21 mouse cellular contexts compared by ENCODE assay signal in the genomic region with DNA sequence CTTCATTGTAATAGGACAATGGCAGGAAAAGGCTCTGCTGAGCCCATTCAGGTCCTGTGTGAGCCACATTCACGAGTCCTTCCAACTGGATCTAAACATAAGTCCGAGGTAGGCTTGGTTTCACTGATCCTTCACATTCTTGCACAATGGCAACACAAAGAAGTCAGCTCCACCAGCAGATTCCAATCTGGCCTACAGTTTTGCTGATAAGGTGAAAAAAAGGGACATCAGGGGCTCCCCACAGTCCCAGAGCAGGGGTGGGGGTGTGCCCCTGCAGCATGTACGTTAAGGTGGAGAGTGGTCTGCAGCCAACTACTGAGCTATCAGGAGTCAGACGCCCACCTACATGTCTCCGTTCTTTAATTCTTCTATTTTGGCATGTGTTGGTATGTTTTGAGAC. TPM values are rescaled to one million over a fixed set of nuclear protein-coding genes. Genes with fewer than 3 reads are reported as not detected.
A peak's percentile ranks its signal among the peaks of the same experiment; 100 is the strongest.
DNase-seq lines count a peak whose midpoint lies in the region; ATAC-seq and TF ChIP-seq lines count a peak whose summit lies in the region.
"Had no signal": no experiment of that assay in that cellular context is flagged by ENCODE, and none has a peak within 500 bp of the region (broad histone marks: within the 10 kb centered on the region; RNA-seq: fewer than 3 reads in every experiment).

No protein-coding gene starts in this region.

- no peak for TF ChIP-seq POLR2A in bone marrow, adult 2 months (IDR thresholded peaks at IDR 0.05; ENCODE audit: borderline replicate concordance, control insufficient read depth, low read depth, low read length)

- H3K4me1 ChIP-seq in heart, embryonic 10.5 days = peaks cover 74% of the 10 kb centered on the region
- H3K4me1 ChIP-seq in bone marrow, adult 2 months (ENCODE audit: control insufficient read depth, insufficient read depth, low read length) = peaks cover 10% of the 10 kb centered on the region
- peaks cover 98% of the 10 kb centered on the region for H3K4me1 ChIP-seq in liver, embryonic 13.5 days (replicated peaks)

- TF ChIP-seq CTCF in layer of hippocampus, adult 2 months (conservative IDR thresholded peaks at IDR 0.05) = no peak
- no peak for TF ChIP-seq CTCF in bone marrow, adult 2 months (IDR thresholded peaks at IDR 0.05; ENCODE audit: control insufficient read depth, insufficient read depth, low read length)

- H3K36me3 ChIP-seq in heart, embryonic 10.5 days = no peaks in the 10 kb centered on the region
- H3K36me3 ChIP-seq in liver, embryonic 13.5 days = peaks cover 47% of the 10 kb centered on the region
- H3K36me3 ChIP-seq: embryonic facial prominence, embryonic 12.5 days; limb, embryonic 12.5 days had no signal

- no peaks in the 10 kb centered on the region for H3K9me3 ChIP-seq in heart, embryonic 10.5 days
- H3K9me3 ChIP-seq in liver, embryonic 13.5 days (replicated peaks) = no peaks in the 10 kb centered on the region
- H3K9me3 ChIP-seq: embryonic facial prominence, embryonic 12.5 days; limb, embryonic 12.5 days had no signal

- H3K27ac ChIP-seq in heart, embryonic 10.5 days = peak overlapping the region; percentile 83
- peak overlapping the region; percentile 68 for H3K27ac ChIP-seq in layer of hippocampus, adult 2 months
- peak overlapping the region; percentile 66 for H3K27ac ChIP-seq in bone marrow, adult 2 months (ENCODE audit: control insufficient read depth, insufficient read depth, low read depth, low read length, poor library complexity)
- peak overlapping the region; percentile 98 for H3K27ac ChIP-seq in liver, embryonic 13.5 days
- H3K27ac ChIP-seq: embryonic facial prominence, embryonic 12.5 days; limb, embryonic 12.5 days had no signal

- H3K4me2 ChIP-seq in liver, embryonic 13.5 days = peak overlapping the region; percentile 72
- H3K4me2 ChIP-seq: embryonic facial prominence, embryonic 12.5 days; limb, embryonic 12.5 days had no signal

- H3K27me3 ChIP-seq in heart, embryonic 10.5 days (ENCODE audit: insufficient read depth, poor library complexity, severe bottlenecking) = no peaks in the 10 kb centered on the region
- no peaks in the 10 kb centered on the region for H3K27me3 ChIP-seq in liver, embryonic 13.5 days

- H3K9ac ChIP-seq in liver, embryonic 13.5 days = peak overlapping the region; percentile 78
- H3K9ac ChIP-seq: embryonic facial prominence, embryonic 12.5 days; limb, embryonic 12.5 days; lung, embryonic 14.5 days had no signal

- no peak for ATAC-seq in liver, embryonic 13.5 days (ENCODE audit: low read depth)
- ATAC-seq: inflammation-experienced regulatory T-cells, adult 6 months had no signal

- no peak overlapping the region for H3K4me3 ChIP-seq in heart, embryonic 10.5 days
- H3K4me3 ChIP-seq in layer of hippocampus, adult 2 months = no peak overlapping the region
- no peak overlapping the region for H3K4me3 ChIP-seq in bone marrow, adult 2 months (replicated peaks; ENCODE audit: control insufficient read depth, low read depth, low read length)
- peak overlapping the region; percentile 16 for H3K4me3 ChIP-seq in liver, embryonic 13.5 days (replicated peaks)
- H3K4me3 ChIP-seq: embryonic facial prominence, embryonic 12.5 days; limb, embryonic 12.5 days had no signal

- DNase-seq in heart, embryonic 10.5 days (ENCODE audit: low spot score) = no peak
- DNase-seq in heart, adult 18-20 months = no peak
- DNase-seq in layer of hippocampus, adult 2 months (ENCODE audit: low spot score in 2 of 2) = no peak
- DNase-seq in layer of hippocampus, adult 9-10 months (ENCODE audit: low spot score) = no peak
- no peak for DNase-seq in liver, embryonic 13.5 days
- DNase-seq in kidney, adult 9 months = no peak
- DNase-seq in left cerebral cortex, adult 18-20 months (ENCODE audit: low spot score in 2 of 2) = no peak
- DNase-seq: adrenal gland, adult 2 months; B cell, adult 2 months; cerebellum, adult 9-10 months; kidney, adult 2 months; kidney, postnatal 25 days; layer of hippocampus, adult 9-11 months; lung, embryonic 14.5 days; lung, postnatal 4 days; right cerebral cortex, adult 18-20 months; thymus, postnatal 4 days had no signal

- WGBS in heart, embryonic 10.5 days = 58% methylated on average over 5 of the region's 5 CpGs
- WGBS in bone marrow, adult 2 months = 70% methylated on average over 5 of the region's 5 CpGs
- 37% methylated on average over 5 of the region's 5 CpGs for WGBS in liver, embryonic 13.5 days (ENCODE audit: insufficient replicate concordance)

RNA-seq across cellular contexts. Expression of a gene that starts 35.0 kb away (rescaled TPM):
- 11.5 and 17.4 TPM in 2 replicates for polyA plus RNA-seq in heart, embryonic 10.5 days (2016; fragmentation: Nextera tagmentation; extraction: Ambion mirVana)
- 10 to 100 TPM; 85.1 to 89.0 TPM for total RNA-seq in heart, adult 18-20 months (2021)
- total RNA-seq in layer of hippocampus, adult 2 months (2021) = 100 to 1,000 TPM; 134 TPM
- 89.3 and 102 TPM in 2 replicates for polyA plus RNA-seq in bone marrow, adult 2 months (2011; ENCODE audit: insufficient read depth, insufficient read length, low replicate concordance, missing spikeins)
- polyA plus RNA-seq in liver, embryonic 13.5 days (2015; fragmentation: Nextera tagmentation; extraction: Ambion mirVana) = 39.7 and 53.3 TPM in 2 replicates
- total RNA-seq in left cerebral cortex, adult 18-20 months (2021) = 100 to 1,000 TPM in 1 of 2 experiments, 10 to 100 TPM in 1; 93.9 to 100 TPM
